Mouse (Mus musculus) lung, postnatal 0 days (tissue): ENCODE measurements around the gene Cilp.

Experiments used
- CTCF ChIP-seq: IDR thresholded peaks from 2 replicates; pipeline ENCODE4 v1.5.1; 2016; ENCODE audit warnings: antibody characterized with exemption, mild to moderate bottlenecking
- EP300 ChIP-seq: IDR thresholded peaks from 2 replicates; pipeline ENCODE4 v1.6.1; 2016; ENCODE audit warnings: antibody characterized with exemption, mild to moderate bottlenecking, control low read depth

DNA sequence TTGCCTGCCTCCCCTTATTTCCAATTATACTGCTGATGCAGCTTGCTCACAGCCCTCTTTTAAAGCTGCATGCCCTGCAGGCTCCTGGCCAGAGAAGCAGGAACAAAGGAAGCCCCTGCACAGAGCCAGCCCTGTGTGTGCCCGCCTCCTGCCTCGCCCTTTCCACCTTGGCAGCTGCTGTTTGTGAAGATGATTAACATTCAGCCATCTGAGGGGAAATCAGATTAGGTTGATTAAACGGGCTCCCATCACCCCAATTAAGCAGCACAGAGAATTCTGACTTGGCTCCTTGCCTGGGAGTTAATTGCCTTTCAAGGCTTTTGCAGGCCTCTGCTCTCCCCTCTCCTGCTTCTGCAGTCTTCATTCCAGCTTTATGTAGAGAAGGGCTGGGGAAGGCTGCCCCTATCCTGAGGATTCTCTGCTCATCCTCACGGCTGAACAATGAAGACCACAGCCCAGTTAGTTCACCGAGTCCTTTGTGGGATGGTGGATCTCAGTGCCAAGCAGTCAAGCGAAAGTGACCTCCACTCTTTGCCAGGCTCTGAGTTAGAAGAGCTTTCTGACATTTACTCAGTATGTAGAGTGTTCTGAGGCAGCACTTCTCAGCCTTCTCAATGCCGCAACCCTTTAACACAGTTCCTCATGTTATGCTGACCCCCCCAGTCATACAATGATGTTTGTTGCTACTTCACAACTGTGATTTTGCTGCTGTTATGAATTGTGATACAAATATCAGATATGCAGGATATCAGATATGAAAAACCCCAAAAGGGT is 2.9 kb downstream of the Cilp start:
- no peak for TF ChIP-seq CTCF
- no peak for TF ChIP-seq EP300
